Mouse (Mus musculus): ENCODE measurements around the gene Zeb2. TPM values are rescaled to one million over a fixed set of nuclear protein-coding genes. Genes with fewer than 3 reads are reported as not detected.

The Zeb2 gene
- 10 to 100 TPM; 46.7 to 50.0 TPM for total RNA-seq (2021)
- 16.5 and 34.3 TPM in 2 replicates for polyA plus RNA-seq (2012; rRNA removed)
- long read RNA-seq, full-length matches to known transcripts, result 1 of 5 reads
- long read RNA-seq, partial matches to known transcripts, result 1 of 5 reads
- long read RNA-seq, other reads (novel, unspliced or antisense), result 3 of 5 reads

- intact Hi-C loops (cut with DNase I), result loop anchor here (5.0 to 10.0 kb wide), 4 partner anchors 165 to 1325 kb away; no protein-coding TSS in a partner anchor
- Histone ChIP-seq H3K36me3 (ENCODE audit: control insufficient read depth, insufficient read depth, low read length) (no peaks in the 10 kb centered on the region), H3K4me1 (ENCODE audit: control insufficient read depth, insufficient read depth, low read length) (peaks cover 3% of the 10 kb centered on the region; the same call in 1 of the 2 replicates), H3K4me3 (peak within 1 kb of the TSS; percentile 64), H3K27me3 (ENCODE audit: control insufficient read depth, insufficient read depth, low read length) (no peaks in the 10 kb centered on the region), H3K79me2 (replicated peaks; ENCODE audit: control insufficient read depth, insufficient read depth, low read length) (no peaks in the 10 kb centered on the region), H3K27ac (peak within 1 kb of the TSS; percentile 85), H3K9ac (ENCODE audit: low read depth, low read length) (peak within 1 kb of the TSS; percentile 69)
- under 1% methylated on average over 39 of the region's 39 CpGs for WGBS
- TF ChIP-seq EP300 (IDR thresholded peaks at IDR 0.05; ENCODE audit: insufficient read depth, low read depth, low read length) (no peak), POLR2A (IDR thresholded peaks at IDR 0.05; ENCODE audit: insufficient read depth, low read depth, low read length) (peak; percentile 66)
- DNase-seq, result peak; percentile 86
These were observed at the start of gene Zeb2 for GRCm38 (mm10) chr2:45117087-45117561. Gene Zeb2, minus strand, starts transcription at chr2:45117395.

DNA sequence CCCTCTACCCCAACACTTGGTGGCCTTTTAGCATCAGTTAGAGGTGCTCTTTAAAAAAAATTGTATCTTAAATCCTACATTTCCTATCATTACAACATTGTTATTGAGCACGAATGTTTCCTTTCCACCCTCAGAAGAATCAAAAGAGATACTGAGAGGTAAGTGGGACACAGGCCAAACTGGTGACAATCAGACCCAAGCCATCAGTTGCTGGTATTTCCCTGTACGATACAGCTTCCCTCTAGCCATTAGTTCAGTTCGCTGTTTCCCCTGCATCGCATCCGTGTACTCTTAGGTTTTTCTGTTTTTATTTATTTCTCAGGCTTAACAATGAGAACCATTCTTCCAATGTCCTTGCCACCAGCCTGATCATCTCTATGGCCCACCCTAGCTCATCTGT lies 41.6 kb upstream of the Zeb2 start:
- DNase-seq, result no peak
- Histone ChIP-seq H3K79me2 (replicated peaks; ENCODE audit: control insufficient read depth, insufficient read depth, low read length) (no peaks in the 10 kb centered on the region), H3K9ac (ENCODE audit: low read depth, low read length) (no peak overlapping the region), H3K27ac (no peak overlapping the region), H3K4me3 (no peak overlapping the region), H3K36me3 (ENCODE audit: control insufficient read depth, insufficient read depth, low read length) (no peaks in the 10 kb centered on the region), H3K27me3 (ENCODE audit: control insufficient read depth, insufficient read depth, low read length) (no peaks in the 10 kb centered on the region), H3K4me1 (ENCODE audit: control insufficient read depth, insufficient read depth, low read length) (no peaks in the 10 kb centered on the region)
- intact Hi-C loops (cut with DNase I), result no loop called here
- TF ChIP-seq EP300 (IDR thresholded peaks at IDR 0.05; ENCODE audit: insufficient read depth, low read depth, low read length) (no peak), POLR2A (IDR thresholded peaks at IDR 0.05; ENCODE audit: insufficient read depth, low read depth, low read length) (no peak), CTCF (IDR thresholded peaks at IDR 0.05) (no peak)
- 84% methylated on average over 5 of the region's 5 CpGs for WGBS

GRCm38 (mm10) chr2:45158351-45158782 lies 41.2 kb upstream of the Zeb2 start:
- no peaks in the 10 kb centered on the region for H3K36me3 ChIP-seq (ENCODE audit: control insufficient read depth, insufficient read depth, low read length)
- 66% methylated on average over 8 of the region's 8 CpGs for WGBS
- H3K4me1 ChIP-seq (ENCODE audit: control insufficient read depth, insufficient read depth, low read length), result no peaks in the 10 kb centered on the region
- no peak overlapping the region for H3K4me3 ChIP-seq
- H3K79me2 ChIP-seq (replicated peaks; ENCODE audit: control insufficient read depth, insufficient read depth, low read length), result no peaks in the 10 kb centered on the region
- DNase-seq, result no peak
- H3K27me3 ChIP-seq (ENCODE audit: control insufficient read depth, insufficient read depth, low read length), result no peaks in the 10 kb centered on the region
- intact Hi-C loops (cut with DNase I), result no loop called here
- no peak overlapping the region for H3K9ac ChIP-seq (ENCODE audit: low read depth, low read length)
- H3K27ac ChIP-seq, result no peak overlapping the region
- no peak for TF ChIP-seq EP300 (IDR thresholded peaks at IDR 0.05; ENCODE audit: insufficient read depth, low read depth, low read length)
- no peak for TF ChIP-seq POLR2A (IDR thresholded peaks at IDR 0.05; ENCODE audit: insufficient read depth, low read depth, low read length)
- no peak for TF ChIP-seq CTCF (IDR thresholded peaks at IDR 0.05)

GRCm38 (mm10) chr2:45153315-45153714 lies 36.1 kb upstream of the Zeb2 start:
- Histone ChIP-seq H3K4me3 (no peak overlapping the region), H3K27ac (no peak overlapping the region), H3K79me2 (replicated peaks; ENCODE audit: control insufficient read depth, insufficient read depth, low read length) (no peaks in the 10 kb centered on the region), H3K4me1 (ENCODE audit: control insufficient read depth, insufficient read depth, low read length) (no peaks in the 10 kb centered on the region), H3K36me3 (ENCODE audit: control insufficient read depth, insufficient read depth, low read length) (no peaks in the 10 kb centered on the region), H3K27me3 (ENCODE audit: control insufficient read depth, insufficient read depth, low read length) (no peaks in the 10 kb centered on the region), H3K9ac (ENCODE audit: low read depth, low read length) (no peak overlapping the region)
- TF ChIP-seq EP300 (IDR thresholded peaks at IDR 0.05; ENCODE audit: insufficient read depth, low read depth, low read length), result no peak
- no peak for TF ChIP-seq POLR2A (IDR thresholded peaks at IDR 0.05; ENCODE audit: insufficient read depth, low read depth, low read length)
- TF ChIP-seq CTCF (IDR thresholded peaks at IDR 0.05), result no peak
- intact Hi-C loops (cut with DNase I), result no loop called here
- no peak for DNase-seq
- 50% methylated on average over 1 of the region's 1 CpGs for WGBS

GRCm38 (mm10) chr2:45143162-45143561 lies 26.0 kb upstream of the Zeb2 start:
- 62% methylated on average over 1 of the region's 1 CpGs for WGBS
- no peak for DNase-seq
- Histone ChIP-seq H3K4me1 (ENCODE audit: control insufficient read depth, insufficient read depth, low read length) (no peaks in the 10 kb centered on the region), H3K79me2 (replicated peaks; ENCODE audit: control insufficient read depth, insufficient read depth, low read length) (no peaks in the 10 kb centered on the region), H3K4me3 (no peak overlapping the region), H3K36me3 (ENCODE audit: control insufficient read depth, insufficient read depth, low read length) (no peaks in the 10 kb centered on the region), H3K27ac (no peak overlapping the region), H3K27me3 (ENCODE audit: control insufficient read depth, insufficient read depth, low read length) (no peaks in the 10 kb centered on the region), H3K9ac (ENCODE audit: low read depth, low read length) (no peak overlapping the region)
- intact Hi-C loops (cut with DNase I), result no loop called here
- TF ChIP-seq EP300 (IDR thresholded peaks at IDR 0.05; ENCODE audit: insufficient read depth, low read depth, low read length) (no peak), POLR2A (IDR thresholded peaks at IDR 0.05; ENCODE audit: insufficient read depth, low read depth, low read length) (no peak), CTCF (IDR thresholded peaks at IDR 0.05) (no peak)

DNA sequence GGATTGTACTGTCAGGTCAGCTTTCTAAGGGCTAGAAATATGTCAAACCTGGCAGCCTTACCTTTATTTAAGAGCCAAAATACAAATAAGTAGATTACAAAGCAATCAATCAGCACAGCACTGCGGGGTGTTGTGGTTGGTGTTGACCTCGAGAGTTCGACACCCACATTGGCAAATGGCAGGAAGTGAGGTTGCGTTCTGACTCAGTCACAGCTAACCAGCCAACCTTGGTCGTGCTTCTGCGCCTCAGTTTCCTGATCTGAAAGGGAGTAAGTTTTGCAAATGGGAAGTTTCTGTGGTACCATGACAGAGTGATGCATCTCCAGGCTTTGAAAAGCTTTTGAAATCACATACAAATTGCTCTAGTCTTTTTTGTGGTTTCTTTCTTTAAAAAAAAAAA lies 21.7 kb upstream of the Zeb2 start:
- Histone ChIP-seq H3K9ac (ENCODE audit: low read depth, low read length) (no peak overlapping the region), H3K36me3 (ENCODE audit: control insufficient read depth, insufficient read depth, low read length) (no peaks in the 10 kb centered on the region), H3K79me2 (replicated peaks; ENCODE audit: control insufficient read depth, insufficient read depth, low read length) (no peaks in the 10 kb centered on the region), H3K27ac (no peak overlapping the region), H3K4me1 (ENCODE audit: control insufficient read depth, insufficient read depth, low read length) (no peaks in the 10 kb centered on the region), H3K27me3 (ENCODE audit: control insufficient read depth, insufficient read depth, low read length) (no peaks in the 10 kb centered on the region), H3K4me3 (no peak overlapping the region)
- no peak for DNase-seq
- intact Hi-C loops (cut with DNase I), result no loop called here
- TF ChIP-seq POLR2A (IDR thresholded peaks at IDR 0.05; ENCODE audit: insufficient read depth, low read depth, low read length), result no peak
- no peak for TF ChIP-seq CTCF (IDR thresholded peaks at IDR 0.05)
- no peak for TF ChIP-seq EP300 (IDR thresholded peaks at IDR 0.05; ENCODE audit: insufficient read depth, low read depth, low read length)
- 90% methylated on average over 6 of the region's 6 CpGs for WGBS
